Mouse (Mus musculus) liver, embryonic 16.5 days (tissue): ENCODE measurements around the gene Mtx1. TPM values are rescaled to one million over a fixed set of nuclear protein-coding genes. Genes with fewer than 3 reads are reported as not detected.

Experiments used
- ATAC-seq: fragments of 200-750 bp; cut with Nextera tagmentation; 2 replicates; pipeline ENCODE4 v1.8.0; 2017; ENCODE audit warnings: low read depth, mild to moderate bottlenecking, moderate number of reproducible peaks, moderate library complexity
- H3K27ac ChIP-seq: fragments of 300-500 bp; sonication (generic); 2 replicates; pipeline ENCODE4 v1.5.1; 2014; ENCODE audit warnings: mild to moderate bottlenecking, low read length
- H3K27me3 ChIP-seq: fragments of 300-500 bp; sonication (generic); 2 replicates; pipeline ENCODE4 v1.6.1; 2014; ENCODE audit warnings: low read depth, low read length, mixed read lengths; ENCODE audit not compliant: control insufficient read depth, insufficient read depth
- H3K36me3 ChIP-seq: fragments of 300-500 bp; sonication (generic); 2 replicates; pipeline ENCODE4 v1.6.1; 2014; ENCODE audit warnings: mild to moderate bottlenecking; ENCODE audit not compliant: control insufficient read depth, insufficient read depth
- H3K4me1 ChIP-seq: fragments of 300-500 bp; sonication (generic); 2 replicates; pipeline ENCODE4 v1.6.1; 2014; ENCODE audit warnings: low read depth, low read length, mixed read lengths; ENCODE audit not compliant: control insufficient read depth
- H3K4me2 ChIP-seq: fragments of 300-500 bp; sonication (generic); 2 replicates; pipeline ENCODE4 v1.6.1; 2014; ENCODE audit warnings: low read depth, low read length, mixed read lengths
- H3K4me3 ChIP-seq: fragments of 300-500 bp; sonication (generic); 2 replicates; pipeline ENCODE4 v1.5.1; 2014; ENCODE audit warnings: low read depth, mild to moderate bottlenecking, low read length
- H3K9ac ChIP-seq: fragments of 300-500 bp; sonication (generic); 2 replicates; pipeline ENCODE4 v1.6.1; 2014; ENCODE audit warnings: low read depth, low read length
- H3K9me3 ChIP-seq: fragments of 300-500 bp; sonication (generic); replicated peaks from 2 replicates; pipeline ENCODE4 v1.6.1; 2016; ENCODE audit warnings: low read length; ENCODE audit not compliant: control insufficient read depth
- WGBS: fragments of 180-500 bp; shearing (Covaris S2); extraction: QIAGEN DNeasy Blood & Tissue Kit; methylation state at CpG from one replicate; pipeline ENCODE4 v1.1.7; 2014; ENCODE audit not compliant: insufficient replicate concordance; 5-methylcytosine and 5-hydroxymethylcytosine counted together
- polyA plus RNA-seq: library from polyadenylated mRNA; unstranded; fragments of >200 nt; fragmentation: Nextera tagmentation; extraction: Ambion mirVana; gene quantifications from 2 replicates; pipeline ENCODE4 v1.2.1, GENCODE M21; 2015

The Mtx1 gene
- polyA plus RNA-seq, 1 experiment from 2014 or later: 94.4 TPM

GRCm38 (mm10) chr3:89232614-89233013 lies 5.7 kb upstream of the Mtx1 start:
- no peak overlapping the region for H3K4me3 ChIP-seq

GRCm38 (mm10) chr3:89231772-89232275 lies 4.9 kb upstream of the Mtx1 start:
- Histone ChIP-seq H3K27me3 (peaks cover 35% of the 10 kb centered on the region), H3K9ac (no peak overlapping the region), H3K4me2 (no peak overlapping the region), H3K27ac (no peak overlapping the region), H3K9me3 (no peaks in the 10 kb centered on the region), H3K4me3 (no peak overlapping the region), H3K36me3 (no peaks in the 10 kb centered on the region), H3K4me1 (peaks cover 15% of the 10 kb centered on the region)
- 60% methylated on average over 16 of the region's 16 CpGs for WGBS
- ATAC-seq: no peak

More at GRCm38 (mm10) chr3:89232614-89233013, 5.7 kb upstream of the Mtx1 start:
- H3K4me2 ChIP-seq: no peak overlapping the region
- no peaks in the 10 kb centered on the region for H3K9me3 ChIP-seq
- peaks cover 9% of the 10 kb centered on the region for H3K4me1 ChIP-seq
- peaks cover 27% of the 10 kb centered on the region for H3K27me3 ChIP-seq
- ATAC-seq: no peak
- 63% methylated on average over 6 of the region's 6 CpGs for WGBS
- H3K9ac ChIP-seq: no peak overlapping the region
- no peaks in the 10 kb centered on the region for H3K36me3 ChIP-seq
- no peak overlapping the region for H3K27ac ChIP-seq

DNA sequence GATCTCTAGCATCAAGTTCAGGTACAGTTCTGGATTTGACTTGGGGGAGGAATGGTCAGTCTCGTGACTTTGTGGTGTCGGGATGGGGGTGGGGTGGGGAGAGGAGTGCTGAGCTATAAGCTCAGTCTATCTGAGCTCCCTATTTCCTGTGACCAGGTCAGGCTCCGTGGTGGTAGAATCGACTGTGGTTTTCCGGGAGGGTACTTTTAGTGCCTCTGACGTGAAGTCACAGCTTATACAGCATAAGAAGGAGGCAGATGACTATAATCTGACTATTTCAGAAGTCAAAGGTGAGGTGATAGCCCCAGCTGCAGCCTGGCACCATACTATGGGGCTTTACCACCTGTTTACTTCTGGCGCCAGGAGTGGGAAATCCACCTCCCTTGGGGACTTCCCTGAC lies 4.5 kb upstream of the Mtx1 start:
- Histone ChIP-seq H3K27ac (no peak overlapping the region), H3K4me1 (peaks cover 15% of the 10 kb centered on the region), H3K4me3 (no peak overlapping the region), H3K4me2 (no peak overlapping the region), H3K9ac (no peak overlapping the region), H3K9me3 (no peaks in the 10 kb centered on the region), H3K27me3 (peaks cover 40% of the 10 kb centered on the region), H3K36me3 (no peaks in the 10 kb centered on the region)
- WGBS: 23% methylated on average over 7 of the region's 7 CpGs
- ATAC-seq: no peak

- no peak overlapping the region for H3K4me2 ChIP-seq
- no peaks in the 10 kb centered on the region for H3K9me3 ChIP-seq
- peaks cover 47% of the 10 kb centered on the region for H3K27me3 ChIP-seq
- no peak overlapping the region for H3K27ac ChIP-seq
- H3K4me3 ChIP-seq: no peak overlapping the region
- peaks cover 15% of the 10 kb centered on the region for H3K4me1 ChIP-seq
- 53% methylated on average over 2 of the region's 2 CpGs for whole genome bisulfite sequencing
- no peak for ATAC-seq
- H3K36me3 ChIP-seq: no peaks in the 10 kb centered on the region
- no peak overlapping the region for H3K9ac ChIP-seq
Observed at GRCm38 (mm10) chr3:89230561-89230960, 3.7 kb upstream of the Mtx1 start.

GRCm38 (mm10) chr3:89229276-89229675 lies 2.4 kb upstream of the Mtx1 start:
- 66% methylated on average over 4 of the region's 4 CpGs for WGBS
- peaks cover 51% of the 10 kb centered on the region for H3K27me3 ChIP-seq
- no peak overlapping the region for H3K9ac ChIP-seq
- no peak overlapping the region for H3K4me3 ChIP-seq
- no peak overlapping the region for H3K27ac ChIP-seq
- no peaks in the 10 kb centered on the region for H3K36me3 ChIP-seq
- peaks cover 15% of the 10 kb centered on the region for H3K4me1 ChIP-seq
- no peaks in the 10 kb centered on the region for H3K9me3 ChIP-seq
- ATAC-seq: no peak
- no peak overlapping the region for H3K4me2 ChIP-seq

GRCm38 (mm10) chr3:89228836-89229235 lies 1.9 kb upstream of the Mtx1 start, which contains the start of gene Muc1:
Gene Muc1 (plus strand): TSS chr3:89229057.
- Histone ChIP-seq H3K4me3 (peak within 1 kb of the TSS; percentile 57), H3K27ac (no peak within 1 kb of the TSS), H3K4me2 (peak within 1 kb of the TSS; percentile 74), H3K9me3 (no peaks in the 10 kb centered on the region), H3K4me1 (peaks cover 15% of the 10 kb centered on the region), H3K9ac (no peak within 1 kb of the TSS), H3K36me3 (no peaks in the 10 kb centered on the region), H3K27me3 (peaks cover 51% of the 10 kb centered on the region)
- WGBS: 32% methylated on average over 10 of the region's 10 CpGs
- no peak for ATAC-seq

GRCm38 (mm10) chr3:89228180-89228549 lies 1.3 kb upstream of the Mtx1 start:
- WGBS: under 1% methylated on average over 20 of the region's 20 CpGs
- H3K9ac ChIP-seq: no peak overlapping the region
- H3K36me3 ChIP-seq: no peaks in the 10 kb centered on the region
- peak; percentile 49 for ATAC-seq
- peaks cover 51% of the 10 kb centered on the region for H3K27me3 ChIP-seq
- H3K9me3 ChIP-seq: no peaks in the 10 kb centered on the region
- H3K4me2 ChIP-seq: peak overlapping the region; percentile 74
- H3K4me3 ChIP-seq: peak overlapping the region; percentile 57
- H3K4me1 ChIP-seq: peaks cover 15% of the 10 kb centered on the region
- no peak overlapping the region for H3K27ac ChIP-seq

DNA sequence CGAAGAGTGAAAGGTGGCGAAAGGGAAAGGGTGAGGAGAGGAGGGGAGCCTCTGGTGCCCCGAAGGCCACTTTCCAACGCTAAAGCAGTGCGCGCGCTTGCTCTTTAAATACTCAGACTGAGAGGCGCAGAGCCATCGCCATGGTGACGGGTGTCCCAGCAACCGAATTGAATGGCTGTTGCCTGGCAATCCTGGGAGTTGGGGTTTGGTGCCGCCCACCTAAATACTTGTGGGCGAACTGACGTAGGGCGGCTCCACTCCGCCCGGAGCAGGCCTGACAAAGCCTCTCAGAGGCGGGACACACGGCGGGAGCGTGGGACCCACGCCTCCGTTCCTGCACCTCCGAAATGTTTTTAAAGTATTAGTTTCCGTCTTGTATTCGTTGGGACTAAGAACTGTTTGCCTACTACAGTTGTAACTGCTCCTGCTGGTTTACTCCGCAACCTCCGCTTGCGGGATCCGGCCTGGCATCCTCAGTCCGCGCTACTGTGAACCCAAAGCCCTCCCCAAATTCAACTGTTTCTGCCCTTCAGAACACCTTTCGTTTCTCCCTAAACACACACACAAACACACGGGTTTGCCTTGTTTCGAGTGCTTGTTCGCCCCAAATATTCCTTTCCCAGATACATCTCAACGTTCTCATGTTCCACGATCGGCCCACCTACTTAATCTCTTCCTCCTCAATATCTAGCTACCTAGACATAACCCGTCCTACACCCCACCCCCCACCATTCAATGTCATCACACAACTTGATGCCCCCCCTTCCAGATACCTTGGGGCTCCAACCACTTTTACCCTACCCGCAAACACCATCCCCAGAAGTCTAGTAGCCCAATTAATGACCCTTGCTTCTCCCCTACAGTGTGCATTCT lies 655 bp upstream of the Mtx1 start:
- H3K9ac ChIP-seq: no peak overlapping the region
- H3K9me3 ChIP-seq: no peaks in the 10 kb centered on the region
- H3K27ac ChIP-seq: no peak overlapping the region
- H3K36me3 ChIP-seq: no peaks in the 10 kb centered on the region
- H3K4me3 ChIP-seq: peak overlapping the region; percentile 57
- peak overlapping the region; percentile 74 for H3K4me2 ChIP-seq
- 4% methylated on average over 41 of the region's 41 CpGs for WGBS
- ATAC-seq: peak; percentile 39; the same call in 1 of the 2 replicates
- peaks cover 15% of the 10 kb centered on the region for H3K4me1 ChIP-seq
- peaks cover 51% of the 10 kb centered on the region for H3K27me3 ChIP-seq

DNA sequence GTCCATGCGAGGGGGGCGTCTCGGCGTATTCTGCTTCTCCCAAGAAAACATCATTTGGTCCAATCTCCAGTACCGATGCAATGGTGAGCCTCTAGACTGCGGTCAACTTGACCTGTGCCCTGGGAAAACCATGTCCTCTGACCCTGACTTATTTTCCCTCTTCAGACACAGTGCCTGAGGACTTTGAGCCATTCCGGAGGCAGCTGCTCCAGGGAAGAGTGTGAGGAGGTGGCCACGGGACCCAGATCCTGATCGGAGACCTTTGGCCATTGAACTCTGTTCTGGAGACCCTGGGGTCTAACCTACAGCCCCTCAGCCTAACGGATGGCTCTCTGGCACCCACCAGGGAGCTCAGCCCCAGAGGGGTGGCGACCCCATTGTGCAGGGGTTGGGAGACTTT lies 527 bp downstream of the Mtx1 start:
- no peak overlapping the region for H3K4me3 ChIP-seq
- no peak overlapping the region for H3K4me2 ChIP-seq
- no peak overlapping the region for H3K27ac ChIP-seq
- H3K4me1 ChIP-seq: peaks cover 15% of the 10 kb centered on the region
- ATAC-seq: no peak
- H3K9ac ChIP-seq: no peak overlapping the region
- no peaks in the 10 kb centered on the region for H3K9me3 ChIP-seq
- peaks cover 51% of the 10 kb centered on the region for H3K27me3 ChIP-seq
- no peaks in the 10 kb centered on the region for H3K36me3 ChIP-seq
- WGBS: 49% methylated on average over 11 of the region's 11 CpGs
